Mouse (Mus musculus) R1 (cell line): ENCODE data around the gene Cdc25b.

Source experiments
- DNase-seq: peaks from one replicate; pipeline ENCODE4 v3.0.0-alpha.2; 2018; ENCODE audit warnings: low read depth, low spot score

Cdc25b gene

DNA sequence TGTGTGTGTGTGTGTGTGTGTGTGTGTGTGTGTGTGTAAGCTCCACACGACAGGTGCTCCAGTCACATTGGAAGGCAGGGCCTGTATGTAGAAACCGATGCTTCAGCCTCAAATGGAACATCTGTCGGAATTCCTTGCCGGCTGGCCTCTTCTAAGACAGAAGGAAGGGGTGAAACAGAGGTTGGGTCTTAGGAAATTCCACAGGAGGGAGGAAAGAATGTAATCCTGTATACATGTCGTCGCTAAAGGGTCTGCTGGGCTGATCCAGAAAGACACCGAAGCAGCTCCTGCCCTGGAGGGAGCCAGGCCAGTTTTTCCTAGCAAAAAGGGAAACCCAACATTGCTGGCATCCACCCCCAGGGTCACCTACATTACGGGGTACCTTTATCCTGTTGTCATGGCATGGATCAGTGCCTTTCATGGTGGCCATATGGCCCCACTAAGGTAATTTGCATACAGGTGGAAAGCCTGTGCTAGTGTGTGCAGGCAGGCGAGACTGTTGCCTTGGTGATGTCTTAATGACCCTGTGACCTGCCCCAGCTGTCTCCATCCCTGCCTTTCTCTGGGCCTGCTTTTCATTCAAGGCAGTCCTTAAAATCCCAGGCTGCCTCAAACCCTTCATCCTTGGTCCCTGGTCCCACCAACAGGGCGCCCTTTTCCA is 3.7 kb downstream of the Cdc25b start:
- DNase-seq = peak; percentile 64

DNA sequence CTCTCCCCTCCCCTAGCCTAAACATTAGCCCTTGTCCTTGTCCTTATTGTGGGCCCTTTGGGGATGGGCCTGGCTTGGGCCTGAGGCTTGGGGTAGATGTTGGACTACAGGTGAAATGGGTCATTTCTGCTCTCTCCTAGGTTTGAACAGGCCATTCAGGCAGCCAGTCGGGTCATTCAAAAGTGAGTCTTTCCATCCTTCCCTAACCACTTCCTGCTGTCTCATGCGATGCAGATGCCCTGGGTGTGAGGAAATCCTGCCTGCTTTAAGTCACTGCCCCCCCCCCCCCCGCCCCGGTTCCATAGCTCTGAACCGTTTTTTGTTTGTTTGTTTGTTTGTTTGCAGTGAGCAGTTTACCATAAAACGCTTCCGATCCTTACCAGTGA is 4.2 kb downstream of the Cdc25b start:
- no peak for DNase-seq

DNA sequence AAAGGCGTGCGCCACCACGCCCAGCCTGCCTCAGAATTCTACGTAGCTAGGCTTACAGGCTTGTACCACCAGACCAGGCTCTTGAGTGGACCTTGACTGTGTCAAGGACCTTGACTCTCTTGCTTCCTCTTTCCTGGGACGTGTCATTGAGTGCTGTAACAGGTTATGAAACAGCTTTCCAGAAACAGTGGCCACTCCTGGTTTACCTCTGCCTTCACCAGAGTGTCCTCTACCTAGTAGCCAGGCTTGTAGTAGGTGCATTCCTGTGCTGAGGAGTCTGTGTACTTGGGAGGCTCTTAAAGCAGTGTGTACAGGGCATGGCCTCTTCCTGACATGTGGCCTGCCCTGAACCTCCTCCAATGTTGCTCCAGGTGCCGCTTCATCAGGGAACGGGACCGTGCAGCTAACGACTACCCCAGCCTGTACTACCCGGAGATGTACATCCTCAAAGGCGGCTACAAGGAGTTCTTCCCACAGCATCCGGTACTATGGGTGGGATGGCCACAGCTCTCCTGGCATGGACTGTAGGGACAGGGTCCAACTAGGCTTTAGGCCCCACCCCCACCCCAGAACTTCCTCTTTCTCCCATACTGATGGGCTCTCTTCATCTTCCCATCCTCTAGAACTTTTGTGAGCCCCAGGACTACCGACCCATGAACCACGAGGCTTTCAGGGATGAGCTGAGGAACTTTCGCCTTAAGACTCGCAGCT is 10.0 kb downstream of the Cdc25b start:
- DNase-seq = no peak

DNA sequence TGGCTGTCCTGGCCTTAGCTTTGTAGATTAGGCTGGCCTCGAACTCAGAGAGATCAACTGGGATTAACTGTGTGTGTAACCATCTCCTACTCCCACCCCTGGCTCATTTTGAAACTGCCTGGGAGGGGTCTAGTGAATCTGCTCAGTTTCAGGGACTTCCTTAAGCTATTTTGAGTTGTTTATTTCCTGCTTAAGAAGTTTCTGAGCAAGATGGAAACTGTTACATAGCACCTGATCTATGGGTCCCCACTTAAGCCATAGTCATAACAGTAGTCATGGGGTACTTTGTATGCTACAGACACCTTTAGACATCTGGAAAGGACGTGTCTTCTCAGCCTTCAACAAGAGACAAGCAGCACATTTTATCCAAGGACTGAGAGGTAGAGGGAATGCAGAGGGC is 14.0 kb downstream of the Cdc25b start:
- no peak for DNase-seq

DNA sequence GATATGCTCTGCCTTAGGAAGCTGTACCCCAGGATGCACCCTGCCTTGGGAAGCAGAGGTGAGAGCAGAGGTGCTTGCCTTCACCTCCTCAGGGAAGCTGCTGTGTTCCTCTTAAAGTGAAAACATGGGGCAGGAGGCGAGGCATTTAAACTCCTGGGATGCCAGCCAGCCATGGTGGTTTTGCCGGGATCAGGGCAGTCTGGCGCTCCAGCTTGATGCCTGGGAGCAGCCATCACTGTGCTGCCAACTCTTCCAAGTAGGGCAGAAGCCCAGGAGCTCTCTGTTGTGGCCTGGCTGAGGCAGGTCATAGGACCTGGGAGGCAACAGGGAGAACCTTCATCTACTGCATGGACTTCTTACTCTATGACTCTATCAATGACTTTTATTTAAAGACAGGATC is 14.5 kb downstream of the Cdc25b start:
- DNase-seq = no peak

DNA sequence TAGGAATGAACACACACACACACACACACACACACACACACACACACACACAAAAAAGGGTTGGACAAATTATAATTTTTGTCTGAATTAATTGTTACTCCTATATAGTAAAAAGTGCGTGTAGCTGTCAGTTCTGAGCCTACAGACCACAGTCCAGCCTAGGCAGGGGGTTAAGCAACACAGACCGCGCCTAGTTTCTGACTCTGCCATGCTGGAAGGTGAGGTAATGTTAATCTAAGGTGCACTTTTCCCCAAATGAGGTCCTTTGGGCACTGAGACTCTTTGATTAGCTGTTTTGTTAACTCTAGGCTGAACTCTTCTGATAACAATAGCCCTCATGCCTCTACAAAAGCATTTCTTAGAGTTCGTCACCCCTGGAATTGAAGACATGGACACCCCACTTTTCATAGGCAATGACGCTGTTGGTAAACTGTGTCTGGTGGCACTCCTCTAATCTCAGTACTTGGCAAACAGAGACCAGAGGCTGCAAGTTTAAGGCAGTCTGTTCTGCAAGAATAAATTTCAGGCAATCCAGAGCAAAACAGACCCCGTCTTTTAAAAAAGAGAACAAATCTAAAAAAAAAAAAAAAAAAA is 17.2 kb downstream of the Cdc25b start:
- no peak for DNase-seq

DNA sequence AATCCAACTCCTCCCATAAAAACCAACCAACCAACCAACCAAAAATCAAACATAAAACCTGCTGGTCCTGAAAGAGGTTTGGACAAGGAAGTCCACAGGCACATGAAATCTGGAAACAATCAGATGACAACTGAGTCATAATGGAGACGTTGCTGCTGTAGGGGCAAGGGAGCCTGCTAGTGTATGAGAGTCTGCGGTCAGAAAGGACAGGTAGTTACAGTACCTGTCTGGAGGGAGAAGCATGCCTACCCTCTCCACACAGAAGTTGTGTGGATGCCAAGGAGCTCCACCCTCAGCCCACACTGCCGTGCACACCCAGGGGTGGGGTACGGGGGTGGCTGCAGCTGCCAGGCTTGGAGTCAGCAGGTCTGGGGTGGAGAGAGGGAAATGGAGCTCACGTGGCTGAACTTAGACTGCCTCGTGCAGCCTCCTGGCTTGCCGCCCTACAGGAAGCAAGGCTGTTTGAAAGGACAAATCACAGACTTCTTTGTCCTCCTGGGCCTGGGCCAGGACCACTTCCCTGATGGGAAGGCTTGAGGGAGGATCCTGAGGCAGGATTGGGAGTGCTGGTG is 17.7 kb downstream of the Cdc25b start:
- DNase-seq = peak; percentile 40

DNA sequence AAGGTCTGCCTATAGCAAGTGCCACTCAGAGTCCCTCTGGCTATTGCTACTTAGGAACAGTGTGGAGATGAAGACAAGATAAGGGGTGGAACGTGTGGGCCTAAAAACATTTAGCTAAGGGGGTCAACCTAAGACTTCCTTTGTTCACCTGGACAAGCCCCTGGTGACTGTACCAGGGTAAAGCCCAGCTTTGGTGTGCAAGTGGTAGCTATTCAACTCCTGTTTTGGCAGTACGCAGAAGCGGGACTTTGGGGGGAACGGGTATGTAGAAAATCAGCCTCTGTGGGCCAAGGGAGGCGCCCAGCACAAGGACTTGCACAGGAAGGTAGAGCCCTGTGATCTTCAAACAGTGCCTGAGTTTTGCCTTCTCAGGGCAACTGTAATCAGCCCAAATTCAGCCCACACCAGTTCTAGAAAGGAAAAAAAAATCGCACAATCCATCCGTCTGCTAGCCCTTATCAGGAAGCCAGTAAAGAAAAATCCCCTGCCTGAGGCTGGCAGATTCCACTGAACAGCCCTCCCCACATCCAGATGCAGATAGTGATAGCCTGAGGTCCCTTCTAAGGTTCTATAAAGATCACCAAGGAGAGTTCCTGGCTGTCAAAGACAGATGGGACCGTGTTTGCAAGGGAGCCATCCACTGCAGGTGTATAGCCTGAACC is 18.9 kb downstream of the Cdc25b start:
- DNase-seq = no peak

DNA sequence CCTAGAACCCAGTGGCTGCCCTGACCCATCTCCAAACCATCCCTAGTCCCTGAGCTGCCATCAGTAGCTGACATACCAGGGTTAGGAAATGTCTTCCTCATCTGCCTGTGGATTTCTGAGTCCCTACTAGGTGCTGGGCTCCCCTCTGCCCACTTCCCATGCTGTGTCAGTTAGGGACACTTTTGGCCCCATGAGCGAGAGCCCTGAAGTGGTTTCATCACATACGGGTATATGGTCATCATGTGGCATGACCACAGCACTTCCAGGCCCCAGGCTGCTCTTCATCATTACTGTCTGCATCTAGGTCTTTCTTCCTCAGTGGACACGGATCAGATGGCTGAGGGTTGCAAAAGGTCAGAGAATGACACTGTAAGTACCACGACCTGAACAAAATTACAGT is 20.0 kb downstream of the Cdc25b start, which contains the start of gene Ap5s1:
Gene Ap5s1 (plus strand): TSS at position 301 of the 400 bp plus-strand sequence.
- no peak for DNase-seq

DNA sequence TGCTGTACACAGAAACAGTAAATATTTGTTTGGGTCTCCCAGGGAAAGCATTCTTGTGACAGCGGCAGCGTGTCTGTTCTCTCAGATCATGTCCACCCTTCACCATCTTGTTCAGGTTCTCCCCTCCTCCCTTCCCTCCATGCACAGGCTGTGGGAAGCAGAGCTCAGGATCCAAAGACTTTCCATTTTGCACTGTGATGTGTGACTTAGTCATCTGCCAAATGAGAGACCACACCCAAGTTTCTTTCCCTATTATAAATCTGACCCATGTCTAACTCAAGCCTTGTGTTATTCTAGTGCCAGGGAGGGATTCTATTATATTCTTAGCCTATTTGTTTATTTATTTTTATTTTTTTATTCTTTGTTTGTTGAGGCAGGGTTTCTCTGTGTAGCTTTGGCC is 21.6 kb downstream of the Cdc25b start:
- DNase-seq = no peak

DNA sequence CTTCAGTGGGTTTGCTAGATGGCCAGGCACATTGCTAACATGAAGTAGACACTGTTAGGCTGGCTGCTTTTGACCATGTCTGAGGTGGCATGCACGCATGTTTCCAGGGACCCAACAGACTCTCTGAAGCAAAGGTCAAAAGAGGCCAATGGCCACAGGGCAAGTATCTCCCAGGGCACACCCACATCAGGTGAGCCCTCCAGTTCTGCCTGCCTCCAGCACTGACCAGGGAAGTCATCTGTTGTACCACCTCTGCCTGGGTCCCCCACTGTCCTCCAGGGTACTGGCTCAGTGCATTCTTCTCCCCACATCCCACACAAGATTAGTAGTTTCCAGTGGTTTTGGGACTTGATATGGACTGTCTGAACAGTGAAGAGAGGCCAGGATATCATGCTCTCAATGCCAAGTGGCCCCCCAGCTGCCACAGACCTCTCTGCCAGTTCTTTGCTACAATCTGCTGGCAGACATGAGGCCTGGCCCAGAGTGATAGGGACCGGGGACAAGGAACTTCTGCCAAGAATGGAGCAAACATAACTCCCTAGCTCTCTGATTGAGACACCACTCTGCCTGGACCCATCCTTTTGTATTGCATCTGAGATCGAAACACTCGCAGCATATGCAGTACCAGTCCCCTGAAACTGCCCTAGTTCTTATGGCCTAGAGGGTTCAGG is 22.5 kb downstream of the Cdc25b start:
- DNase-seq = no peak

DNA sequence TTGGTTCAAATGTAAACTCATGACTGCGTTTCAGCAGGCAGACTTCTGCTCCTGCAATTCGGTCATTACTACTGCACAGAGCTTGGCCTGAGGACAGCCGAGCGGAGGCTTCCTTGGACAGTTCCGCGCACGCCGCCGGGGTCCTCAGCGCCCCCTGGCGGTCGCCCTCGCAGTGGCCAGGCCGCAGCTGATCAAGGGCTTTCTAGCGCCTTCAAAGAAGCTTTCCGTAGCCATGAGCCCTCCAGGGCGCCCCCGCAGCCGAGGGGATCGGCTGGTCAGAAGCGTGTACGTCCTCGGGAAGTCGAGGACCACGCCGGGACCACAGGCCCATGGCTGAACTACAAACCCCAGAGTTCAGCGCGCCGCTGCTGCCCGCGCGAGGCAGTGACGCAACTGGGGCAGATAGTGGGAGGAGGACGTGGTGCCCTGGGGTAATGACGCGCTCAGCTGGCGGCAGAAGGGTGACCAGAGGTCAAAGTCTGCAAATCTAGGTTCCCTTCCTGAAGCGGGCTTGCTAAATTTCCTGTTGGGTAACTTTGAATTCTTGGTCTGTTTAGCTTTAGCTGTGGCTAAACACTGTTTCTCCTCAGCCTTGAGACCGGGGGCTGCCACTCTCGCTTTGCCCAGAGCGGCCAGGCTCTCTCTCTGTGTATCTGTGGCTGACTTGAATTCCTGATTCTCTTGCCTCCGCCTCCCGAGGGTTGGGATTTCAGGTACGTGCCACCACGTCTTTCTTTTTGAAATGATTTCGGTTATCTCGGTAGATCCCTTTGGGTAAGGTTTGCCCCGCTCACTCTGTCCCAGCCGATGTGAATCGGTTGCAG is 23.4 kb downstream of the Cdc25b start:
- peak; percentile 94 for DNase-seq

DNA sequence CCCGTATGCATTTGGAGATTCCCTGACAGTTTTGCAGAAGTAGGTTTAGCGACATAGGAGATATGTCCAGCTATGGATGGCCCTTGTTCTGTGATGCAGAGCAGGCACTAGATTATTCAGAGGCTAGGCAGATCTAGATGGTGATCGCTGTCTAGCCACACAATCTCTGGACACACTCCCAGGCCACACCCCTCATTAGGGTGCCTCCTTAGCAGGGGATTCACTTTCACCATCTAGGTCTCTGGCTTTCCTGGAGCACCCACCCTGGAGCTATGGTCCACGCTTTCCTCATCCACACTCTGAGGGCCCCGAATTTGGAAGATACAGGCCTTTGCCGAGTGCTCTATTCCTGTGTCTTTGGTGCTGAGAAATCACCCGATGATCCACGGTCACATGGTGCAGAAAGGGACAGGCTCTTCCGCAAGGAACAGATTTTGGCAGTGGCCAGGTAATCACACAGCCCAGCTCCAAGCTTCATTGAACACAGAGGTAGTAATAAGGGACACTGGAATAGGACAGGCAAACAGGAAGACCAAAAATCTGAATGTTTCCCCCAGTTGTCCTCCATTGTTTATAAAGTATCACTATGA is 24.4 kb downstream of the Cdc25b start:
- no peak for DNase-seq

DNA sequence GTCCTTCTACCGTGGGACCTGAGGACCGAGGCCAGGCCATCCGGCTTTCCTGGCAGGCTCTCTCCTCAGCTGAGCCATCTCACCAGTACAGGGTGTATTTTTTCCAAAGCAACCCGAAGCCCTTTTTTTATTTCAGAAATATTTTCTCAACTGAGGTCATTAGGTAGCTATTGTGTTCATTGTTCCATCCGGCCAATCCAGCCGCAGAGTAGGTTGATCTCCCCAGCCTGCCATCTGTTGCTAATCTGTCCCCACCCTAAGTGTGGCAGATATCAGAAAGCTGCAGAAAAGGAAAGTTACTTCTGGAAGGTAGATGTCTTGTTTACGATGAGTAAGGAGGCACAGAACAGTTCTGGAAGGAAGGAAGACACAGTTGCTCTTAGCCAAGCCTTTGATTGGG is 27.0 kb downstream of the Cdc25b start:
- DNase-seq = no peak

DNA sequence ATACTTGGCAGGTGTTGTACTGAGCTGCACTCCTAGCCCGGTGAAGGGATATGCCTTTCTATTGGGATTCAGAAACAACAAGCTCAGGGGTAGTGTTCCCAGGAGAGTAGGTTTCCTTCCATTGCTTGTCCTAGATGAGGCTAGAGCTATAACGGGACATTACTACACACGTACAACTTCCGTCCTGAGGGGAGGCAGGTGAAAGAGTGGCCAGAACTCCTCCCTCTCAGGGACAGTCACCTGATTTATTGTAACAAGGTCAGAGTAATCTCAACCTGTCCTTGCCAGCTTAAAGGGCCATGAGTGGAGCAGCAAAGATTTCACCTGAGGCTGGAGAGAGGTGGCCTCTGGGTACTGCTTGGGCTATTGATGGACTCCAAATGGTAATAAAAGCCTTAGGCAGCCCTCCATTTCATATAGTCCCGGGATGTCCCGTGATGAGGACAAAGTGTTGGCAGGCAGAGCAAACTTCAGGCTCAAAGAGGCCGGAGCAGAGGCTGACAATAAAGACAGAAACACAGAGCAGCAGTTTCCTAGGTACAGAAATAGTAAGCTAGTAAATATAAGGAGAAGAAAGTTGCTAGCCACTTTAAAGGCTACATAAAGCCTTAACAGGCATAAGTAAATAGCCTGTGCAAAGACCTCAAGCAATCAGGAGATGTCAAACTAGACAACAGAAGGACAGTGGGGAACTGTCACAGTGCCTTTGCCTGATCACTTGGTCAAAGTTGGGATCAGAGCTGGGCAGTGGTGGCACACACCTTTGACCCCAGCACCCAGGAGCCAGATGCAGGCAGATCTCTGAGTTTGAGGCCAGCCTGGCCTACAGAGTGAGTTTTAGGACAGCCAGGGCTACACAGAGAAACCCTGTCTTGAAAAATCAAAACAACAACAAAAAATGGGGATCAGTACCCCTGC is 29.5 kb downstream of the Cdc25b start:
- no peak for DNase-seq

DNA sequence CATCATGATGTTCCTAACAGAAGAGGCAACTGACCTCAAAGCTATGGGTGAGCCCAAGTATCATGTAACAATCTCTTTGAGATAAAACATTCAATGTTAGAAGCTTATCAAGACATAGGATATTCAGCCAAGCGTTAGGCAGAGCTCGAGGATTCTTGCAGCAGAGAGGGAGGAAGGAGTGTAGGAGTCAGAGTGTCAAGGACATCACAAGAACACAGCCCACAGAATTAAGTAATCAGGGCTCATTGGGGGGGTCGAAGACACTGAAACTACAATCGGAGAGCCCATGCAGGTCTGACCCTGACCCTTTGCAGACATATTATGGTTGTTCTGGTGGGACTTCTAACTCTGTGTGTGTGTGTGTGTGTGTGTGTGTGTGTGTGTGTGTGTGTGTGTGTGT is 33.3 kb downstream of the Cdc25b start:
- no peak for DNase-seq

DNA sequence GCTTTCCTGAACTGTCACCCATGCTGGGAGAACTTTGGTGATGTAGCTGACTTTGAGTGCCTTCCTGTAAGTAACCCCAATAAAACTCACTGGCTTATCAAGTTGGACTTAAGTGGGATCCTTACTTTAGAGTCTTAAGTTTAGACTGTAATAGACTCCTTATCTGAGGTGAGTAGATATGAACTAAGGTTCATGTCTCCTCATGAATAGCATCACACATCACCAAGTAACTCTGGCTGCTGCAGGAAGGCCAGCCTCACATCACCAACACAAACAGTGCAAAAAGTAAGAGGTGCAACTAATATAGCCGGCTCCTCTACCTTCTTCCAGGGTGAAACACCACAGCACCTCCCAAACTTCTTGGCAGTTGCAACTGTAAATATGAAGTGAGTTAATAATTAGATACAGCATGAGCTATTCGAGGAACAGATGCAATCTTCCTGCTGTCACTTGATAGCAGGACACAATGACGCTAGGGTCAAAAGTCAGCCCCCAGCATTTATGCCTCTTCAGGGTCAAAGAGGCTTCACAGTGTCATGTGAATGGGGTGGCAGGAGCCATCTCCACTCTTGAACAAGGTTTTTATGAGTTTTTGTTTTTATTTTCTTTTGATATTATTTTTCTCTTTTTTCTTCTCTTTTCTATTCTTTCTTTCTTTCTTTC is 35.2 kb downstream of the Cdc25b start:
- DNase-seq = no peak

DNA sequence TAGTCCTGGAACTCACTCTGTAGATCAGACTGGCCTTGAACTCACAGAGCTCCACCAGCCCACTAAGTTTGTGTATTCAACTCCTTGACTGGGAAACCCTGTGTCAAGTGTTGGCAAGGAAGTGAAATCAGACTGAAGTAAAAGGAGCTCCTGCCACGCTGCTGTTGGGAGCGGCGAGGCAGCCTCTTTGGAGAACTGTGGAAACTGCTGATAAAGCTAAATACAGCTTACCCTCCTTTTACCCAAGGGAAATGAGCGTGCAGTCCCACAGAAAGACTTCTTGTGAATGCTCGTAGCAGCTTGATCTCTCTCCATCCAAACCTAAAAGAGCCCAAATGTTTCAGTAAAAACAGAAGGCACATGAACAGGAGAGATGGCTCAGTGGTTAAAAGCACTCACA is 35.8 kb downstream of the Cdc25b start:
- no peak for DNase-seq

DNA sequence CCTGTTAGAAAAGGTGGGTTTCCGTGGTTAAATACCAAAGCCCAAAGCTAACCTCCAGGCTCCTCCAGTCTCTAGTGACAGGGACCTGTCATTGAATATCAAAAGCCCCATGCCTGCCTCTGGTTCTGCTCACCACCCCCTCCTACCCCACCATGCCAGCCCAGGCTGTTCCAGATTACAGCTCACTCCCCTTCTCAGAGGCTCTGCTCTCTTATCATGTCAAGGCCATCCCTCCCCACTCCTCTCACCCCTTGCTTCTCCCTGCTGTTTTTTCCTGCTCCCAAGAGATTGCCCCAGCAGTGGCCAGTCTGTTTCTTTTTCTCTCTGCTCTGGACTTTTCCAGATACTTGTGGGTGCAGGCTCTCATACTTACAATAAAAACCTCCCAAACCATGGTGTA is 36.8 kb downstream of the Cdc25b start:
- DNase-seq = no peak
